Mouse (Mus musculus): ENCODE data around the gene Prokr2. TPM values are rescaled to one million over a fixed set of nuclear protein-coding genes. Genes with fewer than 3 reads are reported as not detected.

Prokr2 gene
- not detected in 2 replicates for total RNA-seq (2017)

DNA sequence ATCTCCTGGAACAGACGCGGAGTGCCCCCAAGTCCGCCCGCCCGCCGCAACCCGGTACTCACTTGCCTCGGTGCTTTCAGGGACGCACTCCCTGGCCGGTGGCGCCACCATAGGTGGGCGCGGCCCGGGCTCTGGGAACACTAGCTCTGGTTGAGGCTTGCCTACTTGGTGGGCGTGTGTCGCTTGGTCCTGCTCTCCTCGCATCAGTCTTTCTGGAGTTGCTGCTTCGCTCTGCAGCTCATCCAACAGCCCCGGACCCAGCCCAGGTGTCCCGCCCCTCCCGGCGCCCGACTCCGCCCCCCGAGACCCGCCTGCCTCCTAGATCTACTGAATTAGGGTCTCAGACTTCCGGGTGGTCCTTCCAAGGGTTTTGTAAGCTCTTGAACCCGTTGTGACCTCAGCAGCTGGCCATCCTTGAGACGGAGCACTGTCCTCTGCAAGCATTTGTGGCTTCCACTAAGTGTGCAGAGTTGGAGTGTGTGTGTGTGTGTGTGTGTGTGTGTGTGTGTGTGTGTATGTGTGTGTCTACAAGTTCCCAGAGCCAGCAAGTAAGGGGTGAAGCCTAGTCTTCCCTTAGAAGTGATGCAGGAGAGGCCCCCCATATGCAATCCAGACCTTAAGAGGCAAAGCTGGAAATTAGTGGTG, at the start of gene Prokr2:
Prokr2 (minus strand) TSS at position 254 of the 645 bp plus-strand sequence.
- ATAC-seq (replicated peaks in 1 of 2; ENCODE audit: insufficient read depth in 1 of 2, low FRiP score in 2 of 2, low TSS enrichment in 1 of 2, low read depth in 1 of 2, poor library complexity in 2 of 2, severe bottlenecking in 2 of 2) = peak in 1 of 2 experiments; percentile 50; a peak in 2 of 4 replicates

DNA sequence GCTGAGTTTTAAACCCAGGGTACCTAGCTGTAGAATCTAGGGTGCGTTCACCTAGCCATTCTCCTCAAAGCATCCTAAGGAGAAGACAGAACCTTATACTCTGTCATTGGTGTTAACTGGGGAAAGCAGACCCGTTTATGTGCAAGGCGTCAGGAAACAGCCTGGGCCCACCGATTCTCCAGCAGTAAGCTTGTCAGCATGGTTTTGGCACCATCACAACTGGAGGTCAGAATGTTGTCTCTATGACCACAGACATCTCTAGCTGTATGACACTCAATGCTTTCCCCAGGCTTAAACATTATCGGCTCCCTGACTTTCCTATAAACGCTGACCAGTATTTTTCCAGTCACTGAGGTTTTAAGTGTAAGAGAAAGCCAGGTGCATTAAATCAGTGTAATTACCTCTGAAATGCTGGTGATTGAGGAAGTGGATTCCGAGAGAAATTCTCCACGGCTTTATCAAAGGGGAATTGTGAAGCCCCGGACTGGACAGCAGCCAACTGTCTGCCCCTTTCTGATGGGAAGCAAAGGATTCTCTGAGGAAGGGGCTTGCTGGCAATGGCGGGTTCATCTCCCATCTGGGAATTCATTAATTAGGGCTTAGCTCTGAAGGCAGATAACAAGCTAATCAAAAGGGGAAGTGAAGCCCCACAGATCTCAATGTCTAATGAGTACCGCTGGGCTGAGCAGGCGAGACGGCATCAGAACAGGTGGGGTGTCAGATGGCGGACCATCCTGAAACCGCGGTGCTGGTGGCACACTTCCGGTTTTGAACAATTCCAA, 42.1 kb upstream of the Prokr2 start:
- no peak for ATAC-seq (replicated peaks in 1 of 2; ENCODE audit: insufficient read depth in 1 of 2, low FRiP score in 2 of 2, low TSS enrichment in 1 of 2, low read depth in 1 of 2, poor library complexity in 2 of 2, severe bottlenecking in 2 of 2)

DNA sequence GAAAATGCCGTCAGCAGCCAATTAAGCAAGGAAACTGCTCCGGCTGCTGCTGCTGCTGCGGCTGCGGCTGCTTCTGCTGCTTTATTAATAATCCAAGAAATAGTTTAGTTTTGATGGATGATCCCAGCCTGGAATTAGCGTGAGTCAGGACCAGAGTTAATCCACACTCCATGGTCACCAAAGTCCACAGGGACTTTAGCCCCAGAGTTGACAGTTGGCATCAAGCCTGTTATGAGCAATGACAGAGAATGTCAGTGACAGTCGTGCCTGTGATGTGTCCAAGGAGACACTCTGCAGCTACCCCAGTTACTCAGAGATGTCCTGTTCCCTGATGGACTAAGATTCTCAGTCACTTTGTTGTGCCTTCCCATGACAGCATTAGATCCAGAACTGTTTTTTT, 40.3 kb upstream of the Prokr2 start:
- no peak for ATAC-seq (replicated peaks in 1 of 2; ENCODE audit: insufficient read depth in 1 of 2, low FRiP score in 2 of 2, low TSS enrichment in 1 of 2, low read depth in 1 of 2, poor library complexity in 2 of 2, severe bottlenecking in 2 of 2)

DNA sequence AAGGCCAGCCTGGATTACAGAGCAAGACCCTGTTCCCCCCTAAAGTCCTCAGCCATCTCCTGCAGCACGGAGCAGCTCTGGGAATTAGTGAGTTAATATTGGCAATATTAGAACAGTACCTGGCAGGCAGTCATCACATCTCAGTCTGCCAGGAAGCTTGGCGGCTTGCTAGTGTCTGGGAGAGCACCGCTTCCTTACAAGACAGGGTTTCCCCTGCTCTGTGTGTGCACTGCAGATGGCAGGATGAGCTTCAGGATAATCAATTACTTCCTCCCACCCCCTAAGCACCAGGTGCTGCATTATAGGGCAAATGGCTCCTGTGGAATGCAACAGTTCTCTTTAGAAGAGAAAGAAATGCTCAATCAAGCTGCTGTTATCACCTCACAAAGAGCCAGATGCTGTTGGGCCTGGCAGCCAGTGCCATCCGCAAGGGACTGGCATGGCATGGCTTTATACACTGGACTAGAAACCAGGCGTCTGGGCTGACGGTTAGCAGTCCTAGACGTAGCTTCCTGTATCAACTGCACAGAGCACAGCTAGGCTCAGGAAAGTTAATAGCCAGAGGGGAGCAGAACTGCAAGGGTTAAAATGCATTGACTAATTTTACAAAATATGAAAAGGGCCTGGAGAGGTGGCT, 38.3 kb upstream of the Prokr2 start:
- no peak for ATAC-seq (replicated peaks in 1 of 2; ENCODE audit: insufficient read depth in 1 of 2, low FRiP score in 2 of 2, low TSS enrichment in 1 of 2, low read depth in 1 of 2, poor library complexity in 2 of 2, severe bottlenecking in 2 of 2)

DNA sequence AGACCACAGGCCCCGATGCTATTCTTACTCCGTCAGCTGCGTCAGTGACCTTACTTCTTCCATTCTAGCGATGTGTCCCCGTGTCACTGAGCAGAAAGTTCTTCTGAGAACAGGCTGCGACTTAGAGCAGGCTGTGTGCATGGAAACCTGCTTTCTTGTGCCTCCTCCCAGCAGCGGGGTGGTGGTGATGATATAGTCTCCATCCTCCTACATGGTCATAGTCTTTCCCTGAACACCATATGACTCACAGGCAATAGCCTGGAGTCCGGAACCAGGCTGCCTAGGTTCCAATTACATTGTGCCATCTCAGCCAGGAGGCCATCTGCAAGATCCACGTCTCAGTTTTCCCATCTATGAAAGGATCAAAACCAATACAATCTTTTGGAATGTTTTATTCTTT, 37.6 kb upstream of the Prokr2 start:
- no peak for ATAC-seq (replicated peaks in 1 of 2; ENCODE audit: insufficient read depth in 1 of 2, low FRiP score in 2 of 2, low TSS enrichment in 1 of 2, low read depth in 1 of 2, poor library complexity in 2 of 2, severe bottlenecking in 2 of 2)

DNA sequence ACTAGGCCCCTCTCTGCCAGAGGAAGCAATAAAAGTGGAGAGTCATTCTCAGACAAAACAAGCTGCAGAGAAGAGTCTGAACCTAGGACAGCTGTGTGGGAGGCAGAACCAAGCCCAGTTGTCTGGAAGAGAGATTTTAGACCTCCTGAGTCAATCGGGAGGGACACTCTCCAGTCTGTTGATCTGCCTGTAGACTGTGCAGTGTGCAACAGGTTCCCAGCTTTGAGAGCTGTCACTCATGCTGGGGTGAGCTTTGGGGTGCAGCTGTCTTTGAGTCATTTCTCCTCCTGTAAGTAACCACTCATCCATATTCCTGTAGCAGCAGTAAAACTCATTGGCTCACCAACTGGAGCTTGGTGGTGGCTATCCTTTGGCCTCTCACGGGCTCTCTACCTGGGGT, 33.2 kb upstream of the Prokr2 start:
- ATAC-seq (replicated peaks in 1 of 2; ENCODE audit: insufficient read depth in 1 of 2, low FRiP score in 2 of 2, low TSS enrichment in 1 of 2, low read depth in 1 of 2, poor library complexity in 2 of 2, severe bottlenecking in 2 of 2) = no peak

DNA sequence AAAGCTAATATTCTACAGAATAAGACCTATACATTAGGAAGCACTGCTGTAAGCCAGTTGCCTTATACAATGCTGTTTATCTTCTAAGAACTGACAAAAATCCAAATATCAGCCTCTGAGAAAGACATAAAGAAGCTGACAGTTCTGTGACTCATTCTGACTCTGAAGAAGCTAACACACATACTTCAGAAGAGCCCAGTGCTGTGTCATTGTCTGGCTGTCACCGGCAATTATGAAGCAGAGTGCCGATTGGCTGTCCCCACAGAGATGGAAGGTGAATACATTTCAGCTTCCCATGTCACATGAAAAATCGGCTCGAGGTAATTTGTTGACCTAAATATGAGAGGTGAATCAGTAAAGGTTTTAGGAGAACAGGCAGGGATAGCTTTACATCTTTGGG, 24.9 kb upstream of the Prokr2 start:
- no peak for ATAC-seq (replicated peaks in 1 of 2; ENCODE audit: insufficient read depth in 1 of 2, low FRiP score in 2 of 2, low TSS enrichment in 1 of 2, low read depth in 1 of 2, poor library complexity in 2 of 2, severe bottlenecking in 2 of 2)

DNA sequence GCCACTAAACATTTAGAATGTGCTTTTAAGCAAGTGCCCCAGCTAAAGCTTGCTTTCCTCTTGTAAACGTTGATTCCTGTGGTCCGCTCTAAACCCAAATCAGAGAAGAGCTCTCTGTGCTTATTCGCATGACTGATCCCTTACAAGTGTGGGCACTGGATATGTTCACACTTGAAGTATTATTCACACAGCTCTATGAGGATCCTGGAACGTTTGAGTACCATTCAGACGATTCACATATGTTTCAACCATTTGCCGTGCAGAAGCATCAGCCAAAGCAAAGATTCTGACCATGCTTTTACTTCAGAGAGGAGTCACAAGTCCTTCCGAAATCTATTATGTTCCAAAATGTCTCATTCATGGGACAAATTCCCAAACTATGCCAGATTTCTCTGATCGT, 12.9 kb upstream of the Prokr2 start:
- ATAC-seq (replicated peaks in 1 of 2; ENCODE audit: insufficient read depth in 1 of 2, low FRiP score in 2 of 2, low TSS enrichment in 1 of 2, low read depth in 1 of 2, poor library complexity in 2 of 2, severe bottlenecking in 2 of 2) = no peak

DNA sequence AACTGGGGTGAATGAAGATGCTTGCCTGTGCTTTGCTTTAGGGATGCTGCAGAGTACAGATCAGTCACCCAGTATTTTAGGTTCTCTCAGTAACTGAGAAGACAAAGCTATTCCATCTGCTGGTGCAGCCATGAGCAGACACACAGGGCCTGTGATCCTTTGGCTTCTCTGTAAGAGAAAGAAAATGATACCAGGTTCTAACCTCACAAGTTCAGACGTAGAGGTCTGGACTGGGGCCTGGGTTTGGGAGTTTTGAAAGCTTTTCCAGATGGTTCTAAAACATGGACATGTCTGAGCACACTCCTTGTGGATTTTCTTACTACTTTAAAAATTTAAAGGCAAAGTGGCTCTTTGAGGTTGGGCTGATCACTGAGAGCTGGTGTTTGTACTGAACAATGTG, 10.5 kb upstream of the Prokr2 start:
- no peak for ATAC-seq (replicated peaks in 1 of 2; ENCODE audit: insufficient read depth in 1 of 2, low FRiP score in 2 of 2, low TSS enrichment in 1 of 2, low read depth in 1 of 2, poor library complexity in 2 of 2, severe bottlenecking in 2 of 2)

DNA sequence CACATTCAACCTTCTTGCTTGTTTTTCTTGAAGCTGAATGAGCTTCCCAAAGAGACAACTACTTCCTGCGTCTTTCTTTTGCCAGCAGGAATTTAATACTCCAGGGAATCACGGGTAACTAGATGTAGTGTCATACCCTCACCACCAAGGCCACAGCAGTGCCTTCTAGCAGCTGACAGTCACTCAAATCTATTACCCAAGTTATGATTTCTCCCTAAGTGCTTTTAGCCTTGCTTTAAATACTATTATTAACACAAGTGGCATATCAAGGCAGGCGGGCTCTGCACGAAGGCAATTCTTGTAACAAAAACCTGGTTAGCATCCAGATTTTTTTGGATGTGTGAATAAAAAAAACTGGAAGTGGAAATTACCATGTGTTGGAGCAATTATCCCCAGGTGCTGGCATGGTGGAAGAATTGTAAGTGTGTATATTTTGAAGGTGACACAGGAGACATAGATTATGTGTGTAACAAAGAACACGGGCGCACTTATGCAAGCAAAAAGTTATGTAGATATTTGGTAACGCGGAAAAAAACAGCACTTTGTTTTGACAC, 5.4 kb upstream of the Prokr2 start:
- ATAC-seq (replicated peaks in 1 of 2; ENCODE audit: insufficient read depth in 1 of 2, low FRiP score in 2 of 2, low TSS enrichment in 1 of 2, low read depth in 1 of 2, poor library complexity in 2 of 2, severe bottlenecking in 2 of 2) = no peak

DNA sequence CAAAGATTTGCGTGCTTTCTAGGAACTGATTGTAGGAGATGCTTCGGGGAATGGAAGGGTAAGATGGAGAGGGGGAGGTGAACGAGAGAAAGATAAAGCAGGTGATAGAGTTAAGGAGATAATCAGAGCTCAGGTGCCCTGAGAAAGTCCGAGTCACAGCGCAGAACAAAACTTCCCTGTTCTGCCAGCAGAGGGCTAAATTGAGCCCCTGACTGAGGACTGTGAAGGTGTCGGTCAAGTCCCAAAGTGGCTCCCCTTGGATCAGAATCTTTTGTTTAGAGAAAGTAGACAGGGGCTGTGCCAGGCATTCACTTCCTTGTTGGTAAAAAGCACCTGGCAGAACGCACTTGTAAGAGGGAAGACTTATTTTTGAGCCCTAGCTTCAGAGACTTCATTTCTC, 4.3 kb upstream of the Prokr2 start:
- ATAC-seq (replicated peaks in 1 of 2; ENCODE audit: insufficient read depth in 1 of 2, low FRiP score in 2 of 2, low TSS enrichment in 1 of 2, low read depth in 1 of 2, poor library complexity in 2 of 2, severe bottlenecking in 2 of 2) = no peak

DNA sequence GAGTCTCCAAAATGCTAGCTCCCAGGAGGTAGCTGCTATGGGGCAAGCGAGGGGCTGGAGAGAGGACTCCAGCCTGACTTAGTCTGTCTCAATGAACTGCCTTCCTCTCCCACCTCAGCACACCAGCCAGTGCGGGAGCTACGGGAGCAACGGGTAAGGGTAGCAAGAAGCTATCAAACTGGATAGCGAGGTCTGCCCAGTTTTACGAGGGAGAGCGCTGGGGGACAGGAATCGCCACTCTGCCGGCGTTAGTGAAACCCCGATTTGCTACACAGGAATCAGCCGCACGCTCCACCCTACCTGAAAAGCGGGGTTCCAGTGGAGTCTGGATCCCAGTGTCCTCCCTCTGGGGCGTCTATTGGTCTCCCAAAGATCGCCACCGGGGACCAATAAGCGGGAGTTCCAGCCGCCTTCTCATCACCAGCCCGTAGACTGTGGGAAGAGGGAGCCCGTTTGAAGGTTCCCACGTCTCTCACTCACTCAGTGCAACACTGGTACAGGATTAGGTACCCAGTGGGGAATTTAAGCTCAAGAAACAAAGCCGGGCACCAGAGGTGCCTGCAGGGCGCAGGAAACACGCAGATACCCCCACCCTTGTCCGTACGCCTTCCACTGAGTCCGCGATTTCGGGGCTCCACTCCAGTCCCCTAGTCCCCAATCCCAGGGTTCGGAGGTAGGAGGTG, 595 bp downstream of the Prokr2 start:
- 0 out of 4 replicates have a peak, but pooled peaks of 1 of the 2 experiments have one; percentile 26 for ATAC-seq (replicated peaks in 1 of 2; ENCODE audit: insufficient read depth in 1 of 2, low FRiP score in 2 of 2, low TSS enrichment in 1 of 2, low read depth in 1 of 2, poor library complexity in 2 of 2, severe bottlenecking in 2 of 2)

DNA sequence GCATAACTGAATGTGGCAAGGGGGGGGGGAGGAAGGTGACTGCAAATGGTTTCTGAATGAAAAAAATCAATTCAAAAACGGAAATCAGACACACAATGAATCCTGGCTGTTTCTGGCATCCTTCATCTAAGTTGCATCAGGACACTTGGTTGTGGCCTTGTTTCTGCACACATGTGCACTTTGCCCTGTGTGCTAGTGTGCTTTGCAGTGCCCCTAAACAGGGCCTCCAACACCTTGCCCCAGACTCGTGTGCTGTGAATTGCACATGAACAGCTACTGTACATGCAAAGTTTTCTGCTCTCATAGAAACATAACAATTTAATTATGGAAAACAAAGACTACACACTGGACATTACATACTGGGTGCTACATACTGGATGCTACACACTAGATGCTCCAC, 2.9 kb downstream of the Prokr2 start:
- no peak for ATAC-seq (replicated peaks in 1 of 2; ENCODE audit: insufficient read depth in 1 of 2, low FRiP score in 2 of 2, low TSS enrichment in 1 of 2, low read depth in 1 of 2, poor library complexity in 2 of 2, severe bottlenecking in 2 of 2)

DNA sequence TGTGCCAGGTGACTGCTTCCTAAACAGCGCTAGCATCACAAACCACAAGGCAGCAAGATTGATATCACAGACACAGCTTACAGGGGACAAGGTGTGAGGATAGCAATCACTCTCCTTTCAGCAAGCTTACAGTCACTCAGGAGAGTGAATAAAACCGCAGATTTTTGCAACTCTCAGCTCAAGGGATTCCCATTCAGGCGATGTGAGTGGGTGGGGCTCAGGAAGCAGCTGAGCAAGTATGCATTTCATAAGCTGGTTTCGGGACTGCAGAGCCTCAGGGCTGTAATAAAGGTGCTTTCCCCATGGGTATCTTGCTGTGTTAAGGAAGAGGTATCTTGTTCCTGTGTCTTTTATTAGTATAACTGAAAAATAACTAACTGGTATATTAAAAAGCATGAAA, 5.6 kb downstream of the Prokr2 start:
- no peak for ATAC-seq (replicated peaks in 1 of 2; ENCODE audit: insufficient read depth in 1 of 2, low FRiP score in 2 of 2, low TSS enrichment in 1 of 2, low read depth in 1 of 2, poor library complexity in 2 of 2, severe bottlenecking in 2 of 2)

DNA sequence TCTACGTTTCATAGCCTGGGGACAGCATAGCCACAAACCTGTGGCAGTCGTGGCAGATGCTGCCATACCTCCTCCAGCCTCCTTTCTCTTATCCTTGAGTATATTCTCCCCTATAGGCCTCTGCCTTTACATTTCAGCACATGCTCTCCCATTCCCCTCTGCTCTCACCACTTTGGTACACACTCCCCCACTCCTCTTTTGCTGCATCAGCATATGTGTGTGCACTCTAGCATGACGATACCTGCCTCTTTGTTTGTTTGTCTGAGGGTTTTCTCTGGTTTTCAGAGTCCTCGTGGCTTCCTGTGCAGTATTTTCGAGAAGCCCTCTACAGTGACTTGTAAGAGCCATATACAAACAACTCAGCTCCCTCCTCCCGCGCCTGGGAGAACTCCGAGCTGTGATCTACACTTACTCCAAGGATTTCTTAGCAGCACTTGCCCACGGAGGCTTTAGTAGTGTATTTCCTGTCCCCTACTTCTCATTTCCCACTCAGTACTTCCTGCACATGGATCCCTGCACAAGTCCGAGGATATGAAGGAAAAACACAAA, 6.6 kb downstream of the Prokr2 start:
- ATAC-seq (replicated peaks in 1 of 2; ENCODE audit: insufficient read depth in 1 of 2, low FRiP score in 2 of 2, low TSS enrichment in 1 of 2, low read depth in 1 of 2, poor library complexity in 2 of 2, severe bottlenecking in 2 of 2) = no peak

DNA sequence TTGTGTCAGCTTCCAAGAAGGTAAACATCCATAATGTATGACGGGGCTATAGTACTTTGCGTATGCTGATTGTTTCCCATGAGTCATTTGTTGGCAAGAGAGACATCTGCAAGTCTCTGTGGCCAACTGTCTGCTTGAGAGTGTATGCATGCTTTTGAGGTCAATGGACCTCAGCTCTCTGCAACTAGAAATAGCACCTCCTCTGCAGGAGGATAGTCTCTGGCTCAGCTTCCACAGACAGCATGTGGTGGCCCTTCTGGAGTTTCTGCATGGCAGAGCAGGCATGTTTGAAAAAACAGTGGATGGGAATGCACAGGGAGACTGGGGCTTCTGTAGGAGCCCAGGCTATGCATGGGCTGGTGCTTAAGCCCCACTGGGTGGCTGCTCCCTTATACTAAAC, 7.8 kb downstream of the Prokr2 start:
- no peak for ATAC-seq (replicated peaks in 1 of 2; ENCODE audit: insufficient read depth in 1 of 2, low FRiP score in 2 of 2, low TSS enrichment in 1 of 2, low read depth in 1 of 2, poor library complexity in 2 of 2, severe bottlenecking in 2 of 2)

DNA sequence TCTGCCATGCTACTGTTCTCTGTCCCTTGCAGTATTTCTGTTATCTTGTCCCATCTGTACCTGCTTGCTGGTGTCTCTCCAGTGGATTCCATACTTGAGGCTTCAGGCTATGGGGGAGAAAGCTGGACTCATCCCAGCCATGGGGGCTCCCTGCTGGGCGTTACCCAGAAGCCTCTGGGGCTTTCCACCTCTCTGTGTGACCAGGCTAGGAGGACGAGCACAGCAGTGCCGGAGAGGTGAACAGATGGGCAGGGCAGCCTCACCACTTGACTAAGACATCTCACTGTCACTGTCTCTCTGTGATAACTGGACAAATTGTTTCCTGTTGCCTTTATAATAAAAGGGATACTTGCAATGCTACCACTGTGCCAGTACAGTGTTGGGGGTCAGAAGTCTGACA, 9.5 kb downstream of the Prokr2 start:
- no peak for ATAC-seq (replicated peaks in 1 of 2; ENCODE audit: insufficient read depth in 1 of 2, low FRiP score in 2 of 2, low TSS enrichment in 1 of 2, low read depth in 1 of 2, poor library complexity in 2 of 2, severe bottlenecking in 2 of 2)
